Mouse (Mus musculus): ENCODE results near the gene Mitf. TPM values are rescaled to one million over a fixed set of nuclear protein-coding genes. Genes with fewer than 3 reads are reported as not detected.

Mitf gene
- polyA plus RNA-seq, 1 experiment from 2014 or later, result 3.7 TPM

- 76% methylated on average over 5 of the region's 5 CpGs for WGBS
- Histone ChIP-seq H3K9me3 (ENCODE audit: low read length) (no peaks in the 10 kb centered on the region), H3K4me1 (ENCODE audit: insufficient read depth, low read depth, low read length) (no peaks in the 10 kb centered on the region), H3K36me3 (ENCODE audit: insufficient read depth, low read length) (no peaks in the 10 kb centered on the region), H3K4me2 (replicated peaks; ENCODE audit: low read depth, low read length) (no peak overlapping the region), H3K4me3 (ENCODE audit: low read depth, low read length) (no peak overlapping the region), H3K27me3 (replicated peaks; ENCODE audit: insufficient read depth, low read length) (no peaks in the 10 kb centered on the region), H3K9ac (replicated peaks; ENCODE audit: low read depth) (no peak overlapping the region), H3K27ac (ENCODE audit: low read length) (no peak overlapping the region)
- TF ChIP-seq CTCF (IDR thresholded peaks at IDR 0.05), result no peak
- no peak for TF ChIP-seq EP300 (IDR thresholded peaks at IDR 0.05)
- no peak for ATAC-seq
- no peak for DNase-seq (ENCODE audit: low spot score)
Observed at GRCm38 (mm10) chr6:97880363-97880762, 73.5 kb downstream of the Mitf start.

DNA sequence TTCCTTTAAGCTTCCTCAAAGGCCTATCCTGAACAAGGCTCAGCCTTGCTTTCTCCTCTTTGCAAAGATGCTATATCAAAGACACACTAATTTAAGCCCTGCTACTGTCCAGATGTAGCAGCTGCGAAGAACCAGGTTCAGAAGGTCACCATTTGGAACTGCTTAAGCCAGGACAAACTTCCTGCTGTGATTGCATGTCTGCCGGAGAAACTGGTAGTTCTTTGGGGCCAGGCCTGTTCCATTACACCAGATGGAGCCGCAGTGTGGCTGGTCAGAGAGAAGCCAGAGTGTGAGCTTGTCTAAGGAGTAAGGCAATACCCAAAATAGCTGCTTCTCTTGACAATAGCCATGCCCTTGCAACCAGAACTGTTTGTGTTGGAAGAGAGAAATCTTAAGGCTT is 75.1 kb downstream of the Mitf start:
- Histone ChIP-seq H3K36me3 (ENCODE audit: insufficient read depth, low read length) (no peaks in the 10 kb centered on the region), H3K4me3 (ENCODE audit: low read depth, low read length) (no peak overlapping the region), H3K4me1 (ENCODE audit: insufficient read depth, low read depth, low read length) (no peaks in the 10 kb centered on the region), H3K27me3 (replicated peaks; ENCODE audit: insufficient read depth, low read length) (no peaks in the 10 kb centered on the region), H3K27ac (ENCODE audit: low read length) (no peak overlapping the region), H3K9ac (replicated peaks; ENCODE audit: low read depth) (no peak overlapping the region), H3K4me2 (replicated peaks; ENCODE audit: low read depth, low read length) (no peak overlapping the region), H3K9me3 (ENCODE audit: low read length) (no peaks in the 10 kb centered on the region)
- TF ChIP-seq EP300 (IDR thresholded peaks at IDR 0.05) (no peak), CTCF (IDR thresholded peaks at IDR 0.05) (no peak)
- ATAC-seq (no peak), DNase-seq (ENCODE audit: low spot score) (no peak)
- 39% methylated on average over 3 of the region's 3 CpGs for WGBS

- 83% methylated on average over 8 of the region's 8 CpGs for whole genome bisulfite sequencing
- no peak for DNase-seq (ENCODE audit: low spot score)
- no peak; the same call in 1 of the 2 replicates for ATAC-seq
- Histone ChIP-seq H3K27ac (ENCODE audit: low read length) (no peak overlapping the region), H3K36me3 (ENCODE audit: insufficient read depth, low read length) (no peaks in the 10 kb centered on the region), H3K4me1 (ENCODE audit: insufficient read depth, low read depth, low read length) (no peaks in the 10 kb centered on the region), H3K9me3 (ENCODE audit: low read length) (no peaks in the 10 kb centered on the region), H3K4me3 (ENCODE audit: low read depth, low read length) (no peak overlapping the region), H3K9ac (replicated peaks; ENCODE audit: low read depth) (no peak overlapping the region), H3K27me3 (replicated peaks; ENCODE audit: insufficient read depth, low read length) (no peaks in the 10 kb centered on the region), H3K4me2 (replicated peaks; ENCODE audit: low read depth, low read length) (no peak overlapping the region)
- TF ChIP-seq EP300 (IDR thresholded peaks at IDR 0.05), result no peak
- no peak for TF ChIP-seq CTCF (IDR thresholded peaks at IDR 0.05)
Observed at GRCm38 (mm10) chr6:97882931-97883330, 76.1 kb downstream of the Mitf start.

- 53% methylated on average over 2 of the region's 2 CpGs for WGBS
- no peak overlapping the region for H3K27ac ChIP-seq (ENCODE audit: low read length)
- TF ChIP-seq EP300 (IDR thresholded peaks at IDR 0.05) (no peak), CTCF (IDR thresholded peaks at IDR 0.05) (no peak)
- no peak overlapping the region for H3K9ac ChIP-seq (replicated peaks; ENCODE audit: low read depth)
- DNase-seq (ENCODE audit: low spot score) (peak; percentile 56), ATAC-seq (peak; percentile 53; the same call in 1 of the 2 replicates)
- no peaks in the 10 kb centered on the region for H3K4me1 ChIP-seq (ENCODE audit: insufficient read depth, low read depth, low read length)
- no peaks in the 10 kb centered on the region for H3K9me3 ChIP-seq (ENCODE audit: low read length)
- H3K4me3 ChIP-seq (ENCODE audit: low read depth, low read length), result no peak overlapping the region
- no peak overlapping the region for H3K4me2 ChIP-seq (replicated peaks; ENCODE audit: low read depth, low read length)
- no peaks in the 10 kb centered on the region for H3K36me3 ChIP-seq (ENCODE audit: insufficient read depth, low read length)
- H3K27me3 ChIP-seq (replicated peaks; ENCODE audit: insufficient read depth, low read length), result no peaks in the 10 kb centered on the region
Observed at GRCm38 (mm10) chr6:97883496-97883895, 76.6 kb downstream of the Mitf start.

DNA sequence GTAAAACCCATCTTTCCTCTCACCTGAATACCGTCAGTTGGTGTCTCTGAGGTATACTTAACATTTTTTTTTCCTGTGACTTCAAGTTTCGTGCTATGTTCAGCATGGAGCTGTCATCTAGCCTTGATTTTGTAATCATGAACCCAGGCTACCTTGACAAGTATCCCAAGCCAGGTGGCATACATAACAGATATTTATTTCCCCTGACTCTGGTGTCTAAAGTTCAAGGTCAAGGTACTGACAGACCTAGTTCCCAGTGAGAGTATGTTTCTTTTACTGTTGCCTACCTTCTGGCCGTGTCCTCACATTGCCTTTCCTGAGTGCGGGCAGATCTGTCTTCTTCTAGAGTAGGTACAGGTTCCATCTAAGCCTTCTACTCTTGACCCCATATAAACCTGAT is 78.1 kb downstream of the Mitf start:
- H3K27ac ChIP-seq (ENCODE audit: low read length), result no peak overlapping the region
- 85% methylated on average over 4 of the region's 4 CpGs for WGBS
- no peaks in the 10 kb centered on the region for H3K9me3 ChIP-seq (ENCODE audit: low read length)
- H3K4me3 ChIP-seq (ENCODE audit: low read depth, low read length), result no peak overlapping the region
- DNase-seq (ENCODE audit: low spot score) (no peak), ATAC-seq (no peak)
- H3K9ac ChIP-seq (replicated peaks; ENCODE audit: low read depth), result no peak overlapping the region
- TF ChIP-seq CTCF (IDR thresholded peaks at IDR 0.05), result no peak
- TF ChIP-seq EP300 (IDR thresholded peaks at IDR 0.05), result no peak
- H3K27me3 ChIP-seq (replicated peaks; ENCODE audit: insufficient read depth, low read length), result no peaks in the 10 kb centered on the region
- H3K36me3 ChIP-seq (ENCODE audit: insufficient read depth, low read length), result no peaks in the 10 kb centered on the region
- H3K4me2 ChIP-seq (replicated peaks; ENCODE audit: low read depth, low read length), result no peak overlapping the region
- H3K4me1 ChIP-seq (ENCODE audit: insufficient read depth, low read depth, low read length), result no peaks in the 10 kb centered on the region

DNA sequence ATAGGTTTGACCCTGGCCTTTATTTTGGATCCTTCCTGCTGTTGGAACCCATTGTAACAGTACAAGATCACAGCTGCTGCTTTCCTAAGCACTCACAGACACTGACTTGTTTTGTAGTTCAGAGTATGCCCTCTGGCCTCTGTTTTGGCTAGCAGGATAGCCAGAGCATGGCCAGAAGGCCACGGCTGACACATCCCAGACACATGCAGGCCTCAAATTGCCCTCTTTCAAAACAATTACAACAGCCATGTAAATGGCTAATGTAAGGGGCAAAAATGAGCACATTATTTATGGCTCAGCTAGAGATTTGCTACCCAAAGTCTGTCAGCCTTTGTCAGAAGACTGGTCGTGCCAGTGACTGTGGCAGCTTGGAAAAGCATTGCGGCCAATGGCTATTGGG is 78.8 kb downstream of the Mitf start:
- H3K9me3 ChIP-seq (ENCODE audit: low read length), result no peaks in the 10 kb centered on the region

DNA sequence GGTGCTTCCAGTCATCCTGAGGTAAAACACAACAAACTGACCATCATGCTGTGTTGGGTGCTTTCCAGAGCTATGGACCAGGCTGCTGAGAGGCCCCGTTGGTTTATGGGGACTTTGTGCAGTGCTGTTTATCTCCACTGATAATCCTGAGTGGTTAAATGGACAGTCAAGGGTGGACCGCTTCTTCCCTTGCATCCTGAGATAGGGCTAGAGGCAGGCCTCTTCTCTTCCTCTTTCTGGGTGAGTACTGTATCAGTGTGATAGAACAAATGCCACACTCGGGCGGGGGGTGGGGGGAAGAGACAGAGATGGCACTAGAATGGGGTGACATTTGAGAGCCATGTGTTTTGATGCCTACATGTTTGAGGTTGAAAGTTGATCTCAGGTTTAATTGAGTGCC is 81.0 kb downstream of the Mitf start:
- no peaks in the 10 kb centered on the region for H3K36me3 ChIP-seq (ENCODE audit: insufficient read depth, low read length)
- ATAC-seq (no peak), DNase-seq (ENCODE audit: low spot score) (no peak)
- H3K27me3 ChIP-seq (replicated peaks; ENCODE audit: insufficient read depth, low read length), result no peaks in the 10 kb centered on the region
- H3K4me2 ChIP-seq (replicated peaks; ENCODE audit: low read depth, low read length), result no peak overlapping the region
- TF ChIP-seq CTCF (IDR thresholded peaks at IDR 0.05), result no peak
- H3K4me3 ChIP-seq (ENCODE audit: low read depth, low read length), result no peak overlapping the region
- H3K9me3 ChIP-seq (ENCODE audit: low read length), result no peaks in the 10 kb centered on the region
- no peak overlapping the region for H3K27ac ChIP-seq (ENCODE audit: low read length)
- H3K4me1 ChIP-seq (ENCODE audit: insufficient read depth, low read depth, low read length), result no peaks in the 10 kb centered on the region
- 65% methylated on average over 4 of the region's 4 CpGs for WGBS
- H3K9ac ChIP-seq (replicated peaks; ENCODE audit: low read depth), result no peak overlapping the region

More for the DNA sequence above, 78.8 kb downstream of the Mitf start:
- ATAC-seq (no peak), DNase-seq (ENCODE audit: low spot score) (no peak)
- H3K27ac ChIP-seq (ENCODE audit: low read length), result no peak overlapping the region
- TF ChIP-seq CTCF (IDR thresholded peaks at IDR 0.05) (no peak), EP300 (IDR thresholded peaks at IDR 0.05) (no peak)
- no peaks in the 10 kb centered on the region for H3K27me3 ChIP-seq (replicated peaks; ENCODE audit: insufficient read depth, low read length)
- H3K4me1 ChIP-seq (ENCODE audit: insufficient read depth, low read depth, low read length), result no peaks in the 10 kb centered on the region
- H3K4me2 ChIP-seq (replicated peaks; ENCODE audit: low read depth, low read length), result no peak overlapping the region
- H3K9ac ChIP-seq (replicated peaks; ENCODE audit: low read depth), result no peak overlapping the region
- WGBS, result 83% methylated on average over 3 of the region's 3 CpGs
- no peak overlapping the region for H3K4me3 ChIP-seq (ENCODE audit: low read depth, low read length)
- H3K36me3 ChIP-seq (ENCODE audit: insufficient read depth, low read length), result no peaks in the 10 kb centered on the region

All from lung, postnatal 0 days (tissue).